Mouse (Mus musculus): Measurements from ENCODE around the gene Pfkfb1.

The Pfkfb1 gene

DNA sequence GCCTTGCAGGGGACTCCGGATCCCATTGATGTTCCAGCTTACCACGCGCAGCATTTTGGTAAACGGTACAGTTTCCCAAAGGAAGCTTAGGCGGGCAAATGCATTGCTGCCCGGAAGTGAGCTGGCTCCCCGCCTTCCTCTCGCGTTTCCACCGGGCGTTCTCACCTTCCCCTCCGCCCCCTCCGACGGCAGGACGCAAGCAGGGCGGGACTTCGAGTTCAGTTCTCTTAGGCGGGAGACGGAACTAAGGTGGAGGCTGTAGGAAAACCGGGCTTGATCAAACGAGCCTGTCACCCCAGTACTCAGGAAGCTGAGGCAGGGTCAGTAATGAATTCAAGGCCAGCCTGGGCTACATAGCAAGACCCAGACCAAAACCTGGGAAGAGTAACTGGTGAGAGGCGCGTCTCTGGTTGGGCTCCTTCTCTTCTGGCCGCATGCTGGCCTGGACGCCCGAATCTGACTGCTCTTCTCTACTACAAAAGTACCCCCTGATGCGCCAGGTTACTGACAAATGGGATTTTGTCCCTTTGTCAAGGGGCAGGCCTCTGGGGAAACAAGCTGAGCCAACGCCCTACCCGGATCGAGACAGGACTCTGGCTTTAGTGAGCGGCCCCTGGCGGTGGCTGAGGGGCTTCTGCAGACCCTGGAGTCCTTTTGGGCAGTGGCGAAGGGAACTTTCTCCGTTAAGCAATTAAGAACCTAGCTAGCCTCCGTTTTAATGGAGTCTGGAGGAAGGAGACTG is at the start of gene Pfkfb1:
Gene Pfkfb1, plus strand, starts transcription at position 207 of the 742 bp plus-strand sequence.
- DNase-seq (ENCODE audit: low spot score in 2 of 2) = peak; percentile 59 to 65

DNA sequence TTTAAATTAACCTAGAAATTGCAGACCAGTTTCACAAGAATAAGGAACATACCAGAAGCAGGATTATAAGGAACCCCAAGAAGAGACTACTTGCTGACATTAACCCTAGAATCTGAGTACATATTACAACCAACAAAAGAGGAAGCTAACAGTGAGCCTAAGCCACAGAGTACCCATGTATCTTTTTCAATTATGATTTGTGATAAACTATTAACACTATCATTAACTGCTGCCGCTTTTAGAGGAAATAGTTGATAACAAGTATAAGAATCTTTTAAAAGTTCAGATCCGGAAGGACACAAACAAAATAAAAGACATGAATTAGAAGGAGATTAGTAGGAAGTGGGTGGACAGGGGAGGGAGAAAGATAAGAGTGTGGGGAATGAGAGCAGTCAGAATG is 47.9 kb upstream of the Pfkfb1 start:
- DNase-seq (ENCODE audit: low spot score in 2 of 2) = no peak

DNA sequence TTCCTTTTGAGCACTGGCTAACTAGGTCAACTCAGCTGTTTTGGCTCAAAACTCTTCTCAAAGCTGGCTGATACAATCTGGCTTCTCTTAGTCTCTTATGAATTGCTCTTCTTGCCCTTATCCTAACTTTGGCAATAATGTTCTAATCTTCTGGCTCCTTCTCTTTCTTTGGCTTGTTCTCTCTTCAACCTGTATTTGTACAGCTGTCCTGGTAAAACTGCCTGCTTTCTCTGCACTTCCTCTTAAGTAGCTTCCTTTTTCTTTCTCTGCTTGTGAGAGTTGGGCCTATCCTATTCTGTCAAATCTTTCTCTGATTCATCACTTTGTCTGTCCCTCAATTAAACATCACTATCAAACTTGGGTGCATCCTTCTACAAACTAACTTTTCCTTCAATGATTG is 46.3 kb upstream of the Pfkfb1 start:
- no peak for DNase-seq (ENCODE audit: low spot score in 2 of 2)

DNA sequence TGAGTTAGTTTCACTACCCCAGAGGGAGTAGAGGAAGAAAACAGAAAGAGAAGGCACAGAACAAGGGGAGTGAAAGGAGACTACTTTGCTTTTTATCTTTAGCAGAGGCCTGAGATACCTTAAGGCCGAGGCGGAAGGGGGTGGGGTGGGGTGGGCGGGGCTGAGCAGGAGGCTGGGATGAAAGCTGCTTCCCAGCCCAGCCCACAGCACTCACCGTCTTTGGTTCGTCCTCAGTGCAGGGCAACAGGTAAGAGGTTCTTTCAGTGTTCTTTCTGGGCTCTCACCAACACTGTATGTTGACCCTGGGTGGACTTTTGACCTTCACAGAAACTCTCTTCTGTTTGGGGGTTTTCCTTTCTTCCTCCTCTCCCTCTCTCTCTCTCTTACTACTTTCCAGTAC is 40.8 kb upstream of the Pfkfb1 start, which contains the start of gene Alas2:
Gene Alas2, plus strand, starts transcription at position 137 of the 400 bp plus-strand sequence.
- DNase-seq (ENCODE audit: low spot score in 2 of 2) = no peak

DNA sequence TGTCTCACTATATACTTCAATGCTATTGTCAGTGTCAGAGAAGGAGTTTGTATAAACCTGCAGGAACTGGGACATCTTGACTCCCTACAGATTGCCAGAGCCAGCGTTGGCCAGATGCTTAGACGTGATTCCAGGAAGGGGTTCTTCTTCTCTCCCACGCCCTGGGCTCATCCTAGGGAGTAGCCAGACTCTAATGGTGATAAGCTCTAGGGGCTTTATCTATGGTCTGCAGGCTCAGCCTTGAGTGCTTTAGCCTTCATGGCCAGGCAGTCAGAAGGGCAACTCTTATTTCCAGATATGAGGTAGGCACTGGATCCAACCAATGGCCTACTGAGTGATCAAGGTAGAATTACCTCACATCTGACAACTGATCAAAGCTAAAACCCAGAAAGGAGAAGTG is 38.4 kb upstream of the Pfkfb1 start:
- DNase-seq (ENCODE audit: low spot score in 2 of 2) = no peak

DNA sequence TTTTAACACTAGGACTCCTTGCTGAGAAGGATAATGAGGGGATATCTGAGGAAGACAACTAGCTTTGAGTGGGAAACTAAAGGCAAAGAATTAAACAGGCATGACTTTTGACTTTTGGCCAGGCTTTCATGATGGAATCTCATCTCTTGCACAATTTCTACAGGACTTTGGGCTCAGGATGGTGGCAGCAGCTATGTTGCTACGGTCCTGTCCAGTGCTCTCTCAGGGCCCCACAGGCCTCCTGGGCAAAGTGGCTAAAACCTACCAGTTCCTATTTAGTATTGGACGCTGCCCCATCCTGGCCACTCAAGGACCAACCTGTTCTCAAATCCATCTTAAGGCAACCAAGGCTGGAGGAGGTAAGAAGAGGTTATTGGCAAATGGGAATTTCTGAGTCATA is 36.0 kb upstream of the Pfkfb1 start:
- no peak for DNase-seq (ENCODE audit: low spot score in 2 of 2)

DNA sequence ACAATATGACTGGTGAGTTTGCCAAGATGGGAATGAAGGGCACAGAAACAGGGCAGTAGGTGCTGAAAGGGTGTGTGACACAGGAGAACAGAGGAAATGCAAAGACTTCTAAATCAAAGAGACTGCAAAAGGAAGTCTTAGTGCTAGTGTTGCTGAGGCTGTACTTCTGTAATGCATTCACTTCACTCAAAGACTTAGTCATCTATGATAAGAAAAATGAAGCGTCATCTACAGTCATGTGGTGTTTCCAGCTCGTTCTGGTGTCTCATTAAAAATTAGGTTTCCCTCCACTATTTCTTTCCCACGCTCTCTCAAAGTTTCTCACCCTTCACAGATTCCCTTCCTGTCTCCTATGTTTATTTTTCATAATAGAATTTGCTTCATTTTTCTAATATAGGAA is 34.0 kb upstream of the Pfkfb1 start:
- DNase-seq (ENCODE audit: low spot score in 2 of 2) = no peak

DNA sequence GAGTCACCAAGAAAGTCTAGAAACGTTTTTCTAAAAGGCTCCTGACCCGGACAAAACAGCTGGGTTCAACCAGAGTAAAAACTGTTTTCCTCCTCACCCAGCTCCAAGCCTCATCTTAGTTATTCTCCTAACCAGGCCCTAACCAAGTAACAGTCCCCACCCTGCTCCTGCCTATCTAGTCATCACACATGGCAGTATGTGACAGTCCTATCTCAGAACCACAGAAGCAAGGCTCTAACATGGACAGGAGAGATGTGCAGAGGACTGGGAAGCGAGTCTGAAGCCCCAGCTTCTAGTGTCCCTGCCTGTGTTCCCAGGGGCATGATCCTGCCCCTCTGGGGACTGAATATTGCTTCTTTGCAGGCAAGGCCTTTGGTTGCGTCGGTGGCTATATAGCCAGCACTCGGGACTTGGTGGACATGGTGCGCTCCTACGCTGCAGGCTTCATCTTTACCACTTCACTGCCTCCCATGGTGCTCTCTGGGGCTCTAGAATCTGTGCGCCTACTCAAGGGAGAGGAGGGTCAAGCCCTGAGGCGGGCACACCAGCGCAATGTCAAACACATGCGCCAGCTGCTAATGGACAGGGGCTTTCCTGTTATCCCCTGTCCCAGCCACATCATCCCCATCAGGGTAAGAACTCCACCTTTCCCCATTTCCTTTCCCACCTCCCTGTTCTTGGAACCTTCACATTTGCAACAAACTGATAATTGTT is 23.2 kb upstream of the Pfkfb1 start:
- DNase-seq (ENCODE audit: low spot score in 2 of 2) = no peak

DNA sequence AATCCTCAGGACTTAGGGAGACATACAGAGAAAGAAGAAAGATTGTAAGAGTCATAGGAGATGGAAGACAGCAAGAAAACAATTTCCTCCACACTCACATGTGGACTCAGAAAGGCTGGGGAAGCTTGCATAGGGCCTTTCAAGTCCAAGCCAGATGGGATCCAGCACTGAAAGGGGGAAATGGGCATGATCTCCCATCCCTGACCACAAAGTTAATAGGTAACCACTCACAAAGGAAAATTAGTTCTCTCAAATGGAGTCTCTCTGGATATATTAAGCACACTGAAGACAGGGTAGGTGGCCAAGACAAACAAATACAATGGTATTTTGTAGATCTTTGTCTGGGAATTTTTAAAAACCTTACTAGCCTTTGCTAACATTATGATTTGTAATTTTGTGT is 6.1 kb upstream of the Pfkfb1 start:
- no peak for DNase-seq (ENCODE audit: low spot score in 2 of 2)

DNA sequence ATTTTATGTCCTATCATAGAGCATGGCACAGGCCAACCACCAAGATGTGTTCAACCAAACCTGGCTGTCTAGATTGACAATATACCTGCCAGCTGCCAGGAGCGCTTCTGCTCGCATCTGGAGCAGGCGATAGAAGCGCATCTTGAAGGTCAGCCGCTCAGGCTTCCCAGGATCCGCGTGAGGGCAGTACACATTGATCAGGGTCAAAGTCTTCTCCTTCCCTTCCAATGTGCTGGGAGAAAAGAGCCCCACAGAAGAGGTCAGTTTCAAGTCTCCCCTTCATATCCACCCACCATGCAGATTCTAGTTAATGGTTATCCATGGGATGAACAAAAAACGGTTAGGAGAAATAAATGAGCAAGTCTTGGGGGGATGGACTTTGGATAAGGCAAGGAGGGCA is 2.9 kb upstream of the Pfkfb1 start:
- DNase-seq (ENCODE audit: low spot score in 2 of 2) = no peak

DNA sequence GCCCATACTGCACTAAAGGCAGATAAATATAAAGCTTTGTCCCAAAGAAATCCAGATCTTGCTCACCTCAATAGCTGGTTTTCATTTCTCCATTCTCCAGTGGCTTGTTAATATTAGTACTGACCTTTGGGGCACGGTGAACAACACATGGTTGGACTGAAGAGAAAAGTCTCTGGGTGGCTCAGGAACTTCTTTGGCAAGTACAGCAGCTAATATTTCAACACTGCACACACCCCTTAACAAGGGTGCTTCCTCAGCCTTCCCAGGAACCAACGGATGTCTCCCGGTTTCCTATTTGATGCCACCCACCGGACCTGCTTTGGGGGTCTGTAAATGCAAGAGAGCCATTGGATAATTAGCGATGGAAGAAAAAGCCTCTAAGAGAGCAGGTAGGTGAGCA is 1.7 kb downstream of the Pfkfb1 start, which contains the start of gene Apex2:
Gene Apex2, minus strand, starts transcription at position 173 of the 400 bp plus-strand sequence.
- no peak for DNase-seq (ENCODE audit: low spot score in 2 of 2)

DNA sequence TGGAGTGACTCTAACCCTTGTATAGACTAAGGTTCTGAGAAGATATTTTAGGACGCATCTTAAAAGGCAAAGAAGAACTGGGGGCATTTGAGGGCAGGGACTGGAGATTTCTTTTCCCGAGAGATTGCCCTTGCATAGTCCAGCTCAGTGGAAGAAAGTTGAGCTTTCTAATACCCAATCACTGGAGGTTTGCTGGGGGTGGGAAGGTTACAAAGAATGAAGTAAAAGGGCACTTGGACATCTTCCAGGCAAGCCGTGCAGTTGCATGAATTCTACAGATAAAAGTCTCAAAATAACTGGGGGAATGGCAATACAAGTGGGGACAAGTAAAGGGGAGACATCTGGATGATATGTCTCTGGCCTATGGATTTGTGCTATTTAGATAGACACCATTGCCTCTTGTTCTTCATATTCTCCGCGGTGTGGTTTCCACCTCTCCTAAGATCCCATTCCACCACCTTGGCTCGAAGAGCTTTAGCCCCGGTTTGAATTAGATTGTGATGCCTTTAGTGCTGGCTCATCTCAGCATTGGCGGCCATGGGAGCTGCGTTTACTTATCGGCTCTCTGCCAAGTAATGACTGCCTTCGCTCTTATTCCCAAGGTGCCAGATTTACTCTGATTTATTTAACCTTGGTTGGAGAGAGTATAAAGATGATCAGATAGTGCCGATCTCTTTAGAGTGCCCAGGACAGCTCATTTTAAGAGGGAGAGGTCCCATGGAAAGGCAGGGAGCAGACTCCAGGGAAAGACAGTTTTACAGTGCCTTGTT is 5.4 kb downstream of the Pfkfb1 start:
- DNase-seq (ENCODE audit: low spot score in 2 of 2) = no peak

DNA sequence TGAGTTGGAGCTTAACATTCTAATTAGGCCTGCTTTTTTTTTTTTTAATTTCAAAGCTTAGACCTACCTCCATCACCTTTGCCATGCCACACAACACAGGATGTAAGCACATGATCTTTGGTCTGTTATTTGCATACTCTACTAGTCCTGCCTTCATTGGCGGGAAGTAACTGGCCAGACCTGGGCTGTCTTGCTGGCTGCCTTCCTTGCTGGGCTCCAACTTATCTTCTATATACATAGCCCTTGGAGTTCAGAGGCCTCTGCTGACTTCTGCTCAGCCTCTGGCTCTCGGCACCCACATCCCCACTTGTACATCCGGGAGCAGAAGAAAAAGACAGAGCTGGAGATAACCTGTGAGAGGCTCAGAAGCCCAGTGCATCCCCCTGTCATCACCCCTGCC is 6.1 kb downstream of the Pfkfb1 start:
- no peak for DNase-seq (ENCODE audit: low spot score in 2 of 2)

DNA sequence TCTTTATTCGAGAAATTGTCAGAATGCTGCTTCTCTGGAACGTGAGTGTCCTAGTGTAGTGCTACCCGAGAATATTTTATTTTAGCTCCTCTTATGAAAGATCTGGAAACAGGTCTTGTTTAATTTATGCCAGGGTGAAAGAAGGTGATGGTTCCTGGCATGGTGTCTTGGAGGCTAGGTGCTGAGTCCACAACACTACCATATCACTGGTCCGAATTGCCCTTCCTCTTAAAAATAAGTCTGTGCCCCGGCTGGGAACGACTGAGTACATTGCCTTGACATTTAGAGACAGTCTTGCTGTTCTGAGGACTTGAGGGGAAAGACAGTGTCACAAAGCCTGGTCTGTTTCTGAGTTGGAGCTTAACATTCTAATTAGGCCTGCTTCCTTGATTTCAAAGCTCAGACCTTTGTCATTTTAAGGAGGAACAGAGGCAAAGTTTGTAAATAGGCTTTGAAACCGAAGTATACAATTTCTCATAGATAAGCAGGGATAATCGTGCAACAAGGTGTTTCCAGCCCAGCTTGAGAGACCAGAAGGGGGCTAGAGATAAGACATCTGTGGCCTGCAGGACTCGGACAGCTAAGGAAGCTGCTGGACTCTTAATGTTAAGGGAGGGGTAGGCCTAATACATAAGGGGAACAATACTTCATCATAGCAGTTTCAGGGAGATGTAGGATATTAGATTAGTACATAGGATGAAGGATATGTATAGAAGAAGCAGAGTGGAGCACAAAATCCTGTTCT is 7.2 kb downstream of the Pfkfb1 start:
- DNase-seq (ENCODE audit: low spot score in 2 of 2) = no peak

DNA sequence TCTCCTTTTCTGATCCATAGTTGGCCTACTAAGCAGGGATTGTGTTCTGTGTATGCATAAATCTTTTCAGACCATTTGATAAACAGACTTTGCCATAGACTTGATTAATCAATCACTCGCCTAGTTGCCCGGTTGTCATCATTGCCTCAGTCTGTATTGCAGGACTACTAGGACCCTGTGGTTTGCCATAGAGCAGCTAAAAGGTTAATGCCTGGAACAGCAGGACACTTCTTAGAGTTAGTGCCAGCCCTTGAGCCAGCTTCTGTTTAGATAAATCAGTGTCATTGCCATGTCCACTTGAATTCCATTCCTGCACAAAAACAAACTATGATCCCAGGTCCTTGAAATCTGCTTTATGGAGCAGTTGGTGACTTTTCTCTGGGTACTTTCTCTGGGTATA is 10.9 kb downstream of the Pfkfb1 start:
- DNase-seq (ENCODE audit: low spot score in 2 of 2) = no peak

DNA sequence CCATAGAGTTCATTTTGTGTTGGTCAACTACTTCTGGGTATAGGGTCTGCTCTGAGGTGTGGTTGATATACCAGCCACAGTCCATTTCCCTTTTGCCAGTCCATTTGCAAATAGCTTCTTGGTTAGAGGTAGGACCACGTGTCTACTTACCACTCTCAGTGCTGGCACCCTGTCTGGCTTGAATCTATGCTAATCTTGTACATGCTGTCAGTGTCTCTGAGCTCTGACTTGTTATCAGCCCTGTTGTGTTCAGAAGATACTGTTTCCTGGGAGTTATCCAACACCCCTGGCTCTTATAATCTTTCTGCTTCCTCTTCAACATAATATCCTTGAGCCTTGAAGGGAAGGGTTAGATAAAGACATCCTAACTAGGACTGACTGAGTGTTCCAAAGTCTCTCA is 48.4 kb downstream of the Pfkfb1 start:
- DNase-seq (ENCODE audit: low spot score in 2 of 2) = no peak

DNA sequence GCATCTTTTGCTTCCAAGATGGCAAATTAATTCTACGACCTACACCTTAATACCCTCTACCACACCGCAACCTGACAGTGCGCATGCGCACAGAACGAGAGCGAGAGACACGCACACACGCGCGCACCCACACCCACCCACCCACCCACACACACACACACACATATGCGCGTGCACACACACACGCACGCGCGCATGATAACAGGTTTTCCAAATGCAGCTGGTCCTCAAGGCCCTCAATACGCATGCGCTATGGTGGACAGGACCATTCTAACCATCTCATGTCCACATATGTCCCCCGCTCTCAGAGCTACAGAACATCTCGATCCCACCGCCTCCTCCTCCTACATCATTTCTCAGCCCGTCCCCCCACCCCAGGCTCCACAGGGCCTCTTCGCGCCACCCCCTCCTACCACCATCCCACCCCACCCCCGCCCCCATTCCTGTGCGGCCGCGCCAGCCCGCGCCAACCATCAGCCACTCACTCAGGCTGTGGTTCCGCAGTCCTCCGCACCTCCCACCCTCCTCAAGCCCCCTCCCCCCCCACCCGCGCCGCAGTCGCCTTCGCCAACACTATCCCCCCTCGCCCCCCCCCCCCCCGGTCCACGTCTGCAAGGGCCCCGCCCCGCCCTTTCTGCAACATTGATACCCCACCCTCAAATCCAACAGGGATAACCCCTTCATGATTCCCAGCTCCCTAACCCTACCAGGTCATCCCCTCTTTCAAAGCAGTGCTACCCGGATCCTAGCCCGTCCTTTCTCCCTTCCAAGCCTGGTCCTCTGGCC is 68.3 kb downstream of the Pfkfb1 start:
- DNase-seq (ENCODE audit: low spot score in 2 of 2) = peak; percentile 37 to 50

DNA sequence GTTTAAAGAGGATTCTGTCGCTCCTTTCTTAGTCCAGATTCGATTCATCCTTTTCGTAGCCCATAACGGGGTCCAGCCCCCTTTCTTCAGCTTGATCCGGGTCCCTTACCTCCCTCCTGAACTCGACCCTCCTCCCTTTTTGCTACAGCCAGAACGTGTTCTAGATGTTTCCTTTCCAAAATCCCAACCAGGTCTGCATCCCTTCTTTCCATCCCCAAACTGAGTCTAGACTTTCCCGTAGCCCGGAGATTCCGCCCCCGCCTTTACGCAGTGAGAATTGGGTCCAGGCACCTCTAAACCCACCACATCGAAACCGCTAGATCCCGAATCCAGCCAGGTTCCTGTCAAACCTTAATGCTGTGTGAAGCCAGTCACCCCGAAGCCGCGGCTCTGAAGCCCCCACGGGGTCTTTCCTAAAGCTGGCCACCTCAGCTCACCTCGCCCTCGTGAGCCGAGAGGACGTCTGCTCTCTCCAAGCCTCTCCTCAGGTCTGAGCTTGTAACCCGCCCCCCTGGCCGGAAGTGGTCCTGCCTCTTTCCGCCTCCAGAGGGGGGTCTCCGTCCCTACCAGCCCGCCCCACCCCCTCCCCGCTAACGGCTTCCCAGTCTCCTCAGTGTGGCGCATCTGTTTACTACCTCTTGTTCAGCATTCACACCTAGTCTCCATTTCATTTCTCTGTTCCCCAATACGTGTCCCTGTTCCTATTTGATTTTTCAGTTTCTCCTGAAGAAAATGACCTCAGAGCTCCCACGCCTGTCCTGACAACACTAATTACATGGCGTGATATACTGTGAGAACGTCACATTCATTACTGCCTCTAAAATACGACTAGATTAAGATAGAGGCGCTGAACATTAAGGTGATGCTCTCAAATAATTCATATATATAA is 69.1 kb downstream of the Pfkfb1 start, which contains the start of gene Tro:
Gene Tro, minus strand, starts transcription at position 676 of the 889 bp plus-strand sequence.
- DNase-seq (ENCODE audit: low spot score in 2 of 2) = peak in 1 of 2 experiments; percentile 37

DNA sequence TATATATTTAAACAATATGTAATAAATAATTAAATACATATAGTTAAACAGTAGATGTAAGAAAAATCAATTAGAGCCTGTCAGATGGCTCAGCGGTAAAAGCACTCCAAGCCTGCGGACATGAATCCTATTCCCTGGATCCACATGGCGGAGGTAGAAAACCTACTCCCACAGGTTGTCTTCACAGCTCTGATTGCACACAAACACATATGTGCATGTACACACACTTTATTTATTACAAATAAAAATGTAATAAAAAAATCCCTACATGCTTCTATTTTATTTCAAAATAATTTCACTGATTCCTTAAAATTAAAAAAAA is 69.7 kb downstream of the Pfkfb1 start:
- no peak for DNase-seq (ENCODE audit: low spot score in 2 of 2)

DNA sequence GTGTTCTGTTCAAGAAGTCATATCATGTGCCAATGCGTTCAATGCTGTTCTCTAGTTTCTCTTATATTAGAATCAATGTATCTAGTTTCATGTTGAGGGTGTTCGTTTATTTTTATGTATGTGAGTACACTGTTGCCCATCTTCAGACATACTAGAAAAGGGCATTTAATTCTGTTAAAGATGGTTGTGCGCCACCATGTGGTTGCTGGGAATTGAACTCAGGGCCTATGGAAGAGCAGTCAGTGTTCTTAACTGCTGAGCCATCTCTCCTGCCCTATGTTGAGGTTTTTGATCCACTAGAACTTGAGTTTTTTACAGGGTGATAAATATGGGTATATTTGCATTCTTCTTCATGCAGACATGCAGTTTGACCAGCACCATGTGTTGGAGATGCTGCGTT is 74.8 kb downstream of the Pfkfb1 start:
- DNase-seq (ENCODE audit: low spot score in 2 of 2) = no peak
